Mouse (Mus musculus) cerebellum, adult 18-20 months (tissue): ENCODE measurements around the gene D730048I06Rik.
"Not testable (repeated sequence)": the region's sequence is repeated elsewhere in the genome, so short reads cannot be mapped to it uniquely, and the experiment has no call there.

Experiments
- DNase-seq, 2 experiments: peaks; one replicate each; pipeline ENCODE4 v3.0.0; 2021

The D730048I06Rik gene

GRCm38 (mm10) chr9:35790001-35790400 lies at the start of gene D730048I06Rik, which contains the start of gene Gm27235:
TSS of gene D730048I06Rik (minus strand) at chr9:35790112.
TSS of gene Gm27235 (minus strand) at chr9:35790101.
- DNase-seq: no peak

- not testable (repeated sequence) for DNase-seq
Observed at GRCm38 (mm10) chr9:35817881-35818280, 28.0 kb upstream of the D730048I06Rik start.

- DNase-seq: no peak
Observed at GRCm38 (mm10) chr9:35798146-35798545, 8.2 kb upstream of the D730048I06Rik start.

GRCm38 (mm10) chr9:35778009-35778408 lies 11.9 kb downstream of the D730048I06Rik start, which contains the start of gene Gm17727:
TSS of gene Gm17727 (minus strand) at chr9:35778109.
- DNase-seq: no peak

GRCm38 (mm10) chr9:35756843-35757242 lies 33.1 kb downstream of the D730048I06Rik start:
- DNase-seq: no peak

- DNase-seq: no peak
Observed at GRCm38 (mm10) chr9:35740749-35741148, 49.2 kb downstream of the D730048I06Rik start, which contains the start of gene Gm17677. TSS of gene Gm17677 (plus strand) at chr9:35741049.
